16 mouse cellular contexts compared by ENCODE assay signal in the genomic region with DNA sequence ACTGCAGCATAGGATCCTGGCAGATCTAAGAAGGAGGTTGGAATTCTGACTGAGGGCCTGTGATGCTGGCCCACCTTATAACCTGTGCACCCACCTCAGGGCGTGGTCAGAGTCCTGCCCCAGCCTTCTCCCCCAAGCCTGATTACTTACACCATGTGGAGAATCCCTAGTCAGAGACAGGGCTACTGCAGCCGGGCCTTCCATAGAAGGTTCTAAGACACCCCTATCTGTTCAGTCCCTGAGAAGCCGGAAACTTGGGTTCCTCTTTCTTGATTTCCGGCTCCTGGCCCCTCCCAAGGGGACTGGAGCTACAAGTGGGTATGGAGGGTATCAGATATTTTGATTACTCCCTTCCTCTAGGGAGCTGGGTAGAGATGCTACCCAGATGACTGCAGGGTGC. TPM values are rescaled to one million over a fixed set of nuclear protein-coding genes. Genes with fewer than 3 reads are reported as not detected.
A peak's percentile ranks its signal among the peaks of the same experiment; 100 is the strongest.
DNase-seq lines count a peak whose midpoint lies in the region; ATAC-seq and TF ChIP-seq lines count a peak whose summit lies in the region.
"Had no signal": no experiment of that assay in that cellular context is flagged by ENCODE, and none has a peak within 500 bp of the region (broad histone marks: within the 10 kb centered on the region; RNA-seq: fewer than 3 reads in every experiment).

No protein-coding gene starts in this region.

- 64% methylated on average over 4 of the region's 4 CpGs for WGBS in lung, adult 2 months
- 99% methylated on average over 4 of the region's 4 CpGs for WGBS in hindbrain, embryonic 13.5 days

- peak; percentile 35 for ATAC-seq in CD4-positive, CD25-positive, alpha-beta regulatory T cell, adult 4 months
- ATAC-seq in megakaryocyte progenitor cell, adult 5-6 weeks (replicated peaks; ENCODE audit: poor library complexity) = peak; percentile 47
- no peak for ATAC-seq in hindbrain, embryonic 13.5 days (ENCODE audit: low FRiP score)

- H3K27ac ChIP-seq in bone marrow macrophage, adult 2 months (ENCODE audit: insufficient read depth, low read depth, low read length) = peak overlapping the region; percentile 48
- H3K27ac ChIP-seq in hindbrain, embryonic 13.5 days = no peak overlapping the region
- H3K27ac ChIP-seq: forebrain, embryonic 12.5 days had no signal

- H3K4me2 ChIP-seq in hindbrain, embryonic 13.5 days = no peak overlapping the region

- H3K4me1 ChIP-seq in lung, adult 2 months (ENCODE audit: control insufficient read depth, insufficient read depth, low read length) = peaks cover 2% of the 10 kb centered on the region; the same call in 1 of the 2 replicates
- H3K4me1 ChIP-seq in bone marrow macrophage, adult 2 months (ENCODE audit: control insufficient read depth, insufficient read depth, low read length) = peaks cover 32% of the 10 kb centered on the region
- peaks cover 22% of the 10 kb centered on the region for H3K4me1 ChIP-seq in hindbrain, embryonic 13.5 days (replicated peaks)

- TF ChIP-seq POLR2A in lung, adult 2 months (IDR thresholded peaks at IDR 0.05; ENCODE audit: borderline replicate concordance, extremely low read depth, low read depth, low read length) = no peak
- TF ChIP-seq POLR2A in bone marrow macrophage, adult 2 months (IDR thresholded peaks at IDR 0.05; ENCODE audit: borderline replicate concordance, low read depth, low read length) = no peak

- H3K9me3 ChIP-seq in hindbrain, embryonic 13.5 days = no peaks in the 10 kb centered on the region
- H3K9me3 ChIP-seq: forebrain, embryonic 12.5 days had no signal

- peaks cover 6% of the 10 kb centered on the region; the same call in 1 of the 2 replicates for H3K27me3 ChIP-seq in hindbrain, embryonic 13.5 days

- H3K9ac ChIP-seq in hindbrain, embryonic 13.5 days = no peak overlapping the region
- H3K9ac ChIP-seq: forebrain, embryonic 12.5 days had no signal

- no peak overlapping the region for H3K4me3 ChIP-seq in lung, adult 2 months (replicated peaks; ENCODE audit: extremely low read depth, low read depth, low read length)
- H3K4me3 ChIP-seq in bone marrow macrophage, adult 2 months (ENCODE audit: insufficient read depth, low read length) = peak overlapping the region; percentile 86
- no peak overlapping the region for H3K4me3 ChIP-seq in hindbrain, embryonic 13.5 days
- H3K4me3 ChIP-seq: forebrain, embryonic 12.5 days had no signal

- peak; percentile 2 for DNase-seq in lung, adult 2 months
- no peak for DNase-seq in lung, postnatal 25 days (ENCODE audit: low spot score)
- DNase-seq in c-Kit-positive CD71-positive TER-119-positive erythroid progenitor cells, embryonic 14.5 days (ENCODE audit: low spot score) = no peak
- no peak for DNase-seq in right cerebral cortex, adult 18-20 months
- DNase-seq: adrenal gland, postnatal 36 days had no signal

- peaks cover 37% of the 10 kb centered on the region for H3K36me3 ChIP-seq in hindbrain, embryonic 13.5 days

- no peak for TF ChIP-seq CTCF in lung, adult 2 months (IDR thresholded peaks at IDR 0.05; ENCODE audit: insufficient read depth, low read length)
- TF ChIP-seq CTCF in bone marrow macrophage, adult 2 months (IDR thresholded peaks at IDR 0.05; ENCODE audit: low read depth, low read length) = no peak

RNA-seq across cellular contexts. Expression of gene Rgs19, which starts 2.2 kb away (rescaled TPM):
- 77.2 and 82.8 TPM in 2 replicates for polyA plus RNA-seq in lung, adult 2 months (2012; rRNA removed)
- 100 to 1,000 TPM; 174 to 198 TPM for polyA plus RNA-seq in CD4-positive, CD25-positive, alpha-beta regulatory T cell, adult 4 months (2017; shearing (Covaris generic))
- 155 and 173 TPM in 2 replicates for polyA plus RNA-seq in bone marrow macrophage, adult 2 months (2012; ENCODE audit: insufficient read depth, insufficient read length, missing spikeins)
- total RNA-seq in megakaryocyte progenitor cell, adult 5-6 weeks (2015) = 330 and 337 TPM in 2 replicates
- 81.1 and 100 TPM in 2 replicates for total RNA-seq in megakaryocyte progenitor cell, adult 5-6 weeks (2017)
- 43.6 and 44.4 TPM in 2 replicates for polyA plus RNA-seq in hindbrain, embryonic 13.5 days (2015; fragmentation: Nextera tagmentation; extraction: Ambion mirVana)

RNA-seq across cellular contexts. Expression of gene Lkaaear1, which starts 6.7 kb away (rescaled TPM):
- not detected in 2 replicates for polyA plus RNA-seq in lung, adult 2 months (2012; rRNA removed)
- polyA plus RNA-seq in CD4-positive, CD25-positive, alpha-beta regulatory T cell, adult 4 months (2017; shearing (Covaris generic)) = not detected
- not detected in 2 replicates for polyA plus RNA-seq in bone marrow macrophage, adult 2 months (2012; ENCODE audit: insufficient read depth, insufficient read length, missing spikeins)
- not detected in 2 replicates for total RNA-seq in megakaryocyte progenitor cell, adult 5-6 weeks (2015)
- total RNA-seq in megakaryocyte progenitor cell, adult 5-6 weeks (2017) = not detected in 2 replicates
- not detected in 2 replicates for polyA plus RNA-seq in hindbrain, embryonic 13.5 days (2015; fragmentation: Nextera tagmentation; extraction: Ambion mirVana)
- total RNA-seq: adrenal gland, postnatal 36 days; heart, adult 18-20 months; layer of hippocampus, adult 8-10 months had no signal
- polyA plus RNA-seq: cortical plate, adult 2 months; forebrain, embryonic 12.5 days; intestine, embryonic 14.5 days; limb, embryonic 14.5 days; urinary bladder, adult 2 months had no signal

RNA-seq across cellular contexts. Expression of gene Tcea2, which starts 11.5 kb away (rescaled TPM):
- 9.9 and 15.7 TPM in 2 replicates for polyA plus RNA-seq in lung, adult 2 months (2012; rRNA removed)
- polyA plus RNA-seq in CD4-positive, CD25-positive, alpha-beta regulatory T cell, adult 4 months (2017; shearing (Covaris generic)) = 10 to 100 TPM; 14.3 to 16.0 TPM
- 4.4 and 7.0 TPM in 2 replicates for polyA plus RNA-seq in bone marrow macrophage, adult 2 months (2012; ENCODE audit: insufficient read depth, insufficient read length, missing spikeins)
- total RNA-seq in megakaryocyte progenitor cell, adult 5-6 weeks (2015) = 21.5 and 22.3 TPM in 2 replicates
- total RNA-seq in megakaryocyte progenitor cell, adult 5-6 weeks (2017) = 8.7 and 9.8 TPM in 2 replicates
- 36.0 and 42.4 TPM in 2 replicates for polyA plus RNA-seq in hindbrain, embryonic 13.5 days (2015; fragmentation: Nextera tagmentation; extraction: Ambion mirVana)

RNA-seq across cellular contexts. Expression of gene Sox18, which starts 20.1 kb away (rescaled TPM):
- polyA plus RNA-seq in lung, adult 2 months (2012; rRNA removed) = 393 and 460 TPM in 2 replicates
- not detected for polyA plus RNA-seq in CD4-positive, CD25-positive, alpha-beta regulatory T cell, adult 4 months (2017; shearing (Covaris generic))
- polyA plus RNA-seq in bone marrow macrophage, adult 2 months (2012; ENCODE audit: insufficient read depth, insufficient read length, missing spikeins) = not detected in 2 replicates
- not detected in 2 replicates for total RNA-seq in megakaryocyte progenitor cell, adult 5-6 weeks (2015)
- not detected in 2 replicates for total RNA-seq in megakaryocyte progenitor cell, adult 5-6 weeks (2017)
- 19.1 and 20.2 TPM in 2 replicates for polyA plus RNA-seq in hindbrain, embryonic 13.5 days (2015; fragmentation: Nextera tagmentation; extraction: Ambion mirVana)

RNA-seq across cellular contexts. Expression of gene Oprl1, which starts 23.2 kb away (rescaled TPM):
- 0.06 and 0.09 TPM in 2 replicates for polyA plus RNA-seq in lung, adult 2 months (2012; rRNA removed)
- polyA plus RNA-seq in CD4-positive, CD25-positive, alpha-beta regulatory T cell, adult 4 months (2017; shearing (Covaris generic)) = not detected
- not detected in 2 replicates for polyA plus RNA-seq in bone marrow macrophage, adult 2 months (2012; ENCODE audit: insufficient read depth, insufficient read length, missing spikeins)
- total RNA-seq in megakaryocyte progenitor cell, adult 5-6 weeks (2015) = not detected in 2 replicates
- total RNA-seq in megakaryocyte progenitor cell, adult 5-6 weeks (2017) = not detected in 2 replicates
- polyA plus RNA-seq in hindbrain, embryonic 13.5 days (2015; fragmentation: Nextera tagmentation; extraction: Ambion mirVana) = 79.2 and 83.9 TPM in 2 replicates
- total RNA-seq: heart, adult 18-20 months had no signal
